Mouse (Mus musculus): ENCODE results near the gene Il17a.

- no peak for TF ChIP-seq CTCF (IDR thresholded peaks at IDR 0.05; ENCODE audit: borderline replicate concordance, insufficient read depth, low read length)
- no peak for TF ChIP-seq POLR2A (IDR thresholded peaks at IDR 0.05; ENCODE audit: low read depth, low read length)
Measured at GRCm38 (mm10) chr1:20736572-20736971, 5.9 kb downstream of the Il17a start.
